Mouse (Mus musculus) embryonic facial prominence, embryonic 12.5 days (tissue): ENCODE measurements around the gene Gm20737. TPM values are rescaled to one million over a fixed set of nuclear protein-coding genes. Genes with fewer than 3 reads are reported as not detected.
"Not testable (repeated sequence)": the region's sequence is repeated elsewhere in the genome, so short reads cannot be mapped to it uniquely, and the experiment has no call there.

Source experiments
- ATAC-seq: fragments of 200-750 bp; cut with Nextera tagmentation; 2 replicates; pipeline ENCODE4 v1.8.0; 2017; ENCODE audit not compliant: insufficient number of reproducible peaks, insufficient read depth, low FRiP score, low TSS enrichment
- H3K27ac ChIP-seq: fragments of 300-500 bp; sonication (generic); 2 replicates; pipeline ENCODE4 v1.5.1; 2016; ENCODE audit warnings: mild to moderate bottlenecking
- H3K27me3 ChIP-seq: fragments of 300-500 bp; sonication (generic); 2 replicates; pipeline ENCODE4 v1.6.1; 2016; ENCODE audit warnings: mild to moderate bottlenecking, moderate library complexity
- H3K36me3 ChIP-seq: fragments of 300-500 bp; sonication (generic); 2 replicates; pipeline ENCODE4 v1.6.1; 2016; ENCODE audit warnings: mild to moderate bottlenecking
- H3K4me1 ChIP-seq: fragments of 300-500 bp; sonication (generic); 2 replicates; pipeline ENCODE4 v1.6.1; 2016
- H3K4me2 ChIP-seq: fragments of 300-500 bp; sonication (generic); replicated peaks from 2 replicates; pipeline ENCODE4 v1.6.1; 2016; ENCODE audit warnings: mild to moderate bottlenecking, moderate library complexity
- H3K4me3 ChIP-seq: fragments of 300-500 bp; sonication (generic); 2 replicates; pipeline ENCODE4 v1.5.1; 2016; ENCODE audit warnings: mild to moderate bottlenecking
- H3K9ac ChIP-seq: fragments of 300-500 bp; sonication (generic); 2 replicates; pipeline ENCODE4 v1.6.1; 2016; ENCODE audit warnings: mild to moderate bottlenecking, moderate library complexity
- H3K9me3 ChIP-seq: fragments of 300-500 bp; sonication (generic); 2 replicates; pipeline ENCODE4 v1.6.1; 2016; ENCODE audit warnings: mild to moderate bottlenecking, moderate library complexity
- WGBS: fragments of 180-500 bp; shearing (Covaris S2); methylation state at CpG from one replicate; pipeline ENCODE4 v1.1.7; 2016; 5-methylcytosine and 5-hydroxymethylcytosine counted together
- polyA plus RNA-seq: library from polyadenylated mRNA; unstranded; fragments of >200 nt; fragmentation: Nextera tagmentation; extraction: Ambion mirVana; gene quantifications from 2 replicates; pipeline ENCODE4 v1.2.1, GENCODE M21; 2016

Gene Gm20737
- polyA plus RNA-seq, result not detected in 2 replicates

- ATAC-seq, H3K36me3 ChIP-seq, H3K4me2 ChIP-seq, H3K27ac ChIP-seq, H3K9ac ChIP-seq, H3K4me1 ChIP-seq, H3K4me3 ChIP-seq, H3K9me3 ChIP-seq, H3K27me3 ChIP-seq: not testable (repeated sequence)
These were observed at the start of gene Gm20737 for GRCm38 (mm10) chrY:10535942-10536341. TSS of gene Gm20737 (minus strand) at chrY:10536042.

- not testable (repeated sequence) for H3K9ac ChIP-seq, H3K27ac ChIP-seq, H3K4me1 ChIP-seq, H3K9me3 ChIP-seq, H3K4me3 ChIP-seq, H3K27me3 ChIP-seq, H3K36me3 ChIP-seq, ATAC-seq, H3K4me2 ChIP-seq
- WGBS, result 86% methylated on average over 4 of the region's 5 CpGs
These were observed 17.3 kb upstream of the Gm20737 start, which contains the start of gene Gm21775 for GRCm38 (mm10) chrY:10553153-10553552. TSS of gene Gm21775 (plus strand) at chrY:10553453.

Other genes with a start within 250 kb of the Gm20737 start
- gene Gm20834, start 211.5 kb downstream of the Gm20737 start, polyA plus RNA-seq, result not detected in 2 replicates
- gene Gm28510, start 123.3 kb downstream of the Gm20737 start, polyA plus RNA-seq, result not detected in 2 replicates
- gene Gm21775, start 17.4 kb upstream of the Gm20737 start, polyA plus RNA-seq, result not detected in 2 replicates
- gene Gm21900, start 80.3 kb upstream of the Gm20737 start, polyA plus RNA-seq, result not detected in 2 replicates
- gene Gm20777, start 216.4 kb upstream of the Gm20737 start, polyA plus RNA-seq, result not detected in 2 replicates